Mouse (Mus musculus): ENCODE measurements around the gene Hba-a1.
"Not testable (repeated sequence)": the region's sequence is repeated elsewhere in the genome, so short reads cannot be mapped to it uniquely, and the experiment has no call there.

Gene Hba-a1

GRCm38 (mm10) chr11:32296203-32296602 lies 12.9 kb downstream of the Hba-a1 start, which contains the start of gene Hba-a2:
TSS of gene Hba-a2 (plus strand) at chr11:32296489.
- DNase-seq (ENCODE audit: low spot score), result not testable (repeated sequence)

DNA sequence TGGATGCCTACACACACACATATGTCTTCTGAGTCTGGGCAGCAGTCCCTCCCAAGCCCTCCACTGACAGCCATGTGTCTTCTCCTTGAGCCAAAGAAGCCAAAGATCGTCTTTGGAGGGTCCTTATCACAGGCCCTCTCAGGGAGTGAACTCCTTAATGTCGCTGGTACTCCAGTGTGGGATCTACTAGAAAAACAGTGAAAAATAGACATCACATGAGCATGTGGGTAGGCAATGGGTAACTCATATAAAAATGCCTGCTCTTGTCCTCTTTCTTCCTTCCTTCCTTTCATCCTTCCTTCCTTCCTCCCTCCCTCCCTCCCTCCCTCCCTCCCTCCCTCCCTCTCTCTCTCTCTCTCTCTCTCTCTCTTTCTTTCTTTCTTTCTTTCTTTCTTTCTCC lies 14.1 kb downstream of the Hba-a1 start:
- DNase-seq (ENCODE audit: low spot score), result not testable (repeated sequence)

GRCm38 (mm10) chr11:32297866-32298531 lies 14.7 kb downstream of the Hba-a1 start:
- DNase-seq (ENCODE audit: low spot score), result no peak

GRCm38 (mm10) chr11:32298532-32298918 lies 15.2 kb downstream of the Hba-a1 start:
- DNase-seq (ENCODE audit: low spot score), result no peak

- DNase-seq (ENCODE audit: low spot score), result peak; percentile 26
Measured at GRCm38 (mm10) chr11:32299865-32300264, 16.6 kb downstream of the Hba-a1 start, which contains the start of gene Hbq1a. TSS of gene Hbq1a (plus strand) at chr11:32300069.

- DNase-seq (ENCODE audit: low spot score), result no peak
Measured at GRCm38 (mm10) chr11:32300279-32301267, 17.3 kb downstream of the Hba-a1 start.

DNA sequence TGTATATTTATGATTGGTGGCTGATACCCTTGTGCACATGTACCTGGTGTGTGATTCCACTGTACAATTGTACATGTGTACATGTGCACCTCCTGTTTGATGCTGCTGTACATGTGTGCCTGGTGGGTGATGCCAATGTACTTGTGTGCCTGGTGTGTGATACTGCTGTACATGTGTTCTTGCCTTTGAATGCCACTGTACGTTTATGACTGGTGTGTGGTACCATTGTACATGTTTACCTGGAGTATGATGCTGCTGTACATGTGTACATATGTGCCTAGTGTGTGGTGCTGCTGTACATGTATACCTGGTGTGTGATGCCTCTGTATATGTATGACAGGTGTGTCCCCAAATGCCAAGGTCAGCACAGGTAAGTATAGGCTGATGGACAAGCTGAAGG lies 18.2 kb downstream of the Hba-a1 start:
- no peak for DNase-seq (ENCODE audit: low spot score)

GRCm38 (mm10) chr11:32302824-32303419 lies 19.6 kb downstream of the Hba-a1 start:
- peak; percentile 23 for DNase-seq (ENCODE audit: low spot score)

- DNase-seq (ENCODE audit: low spot score), result no peak
Measured at GRCm38 (mm10) chr11:32303455-32303854, 20.1 kb downstream of the Hba-a1 start.

DNA sequence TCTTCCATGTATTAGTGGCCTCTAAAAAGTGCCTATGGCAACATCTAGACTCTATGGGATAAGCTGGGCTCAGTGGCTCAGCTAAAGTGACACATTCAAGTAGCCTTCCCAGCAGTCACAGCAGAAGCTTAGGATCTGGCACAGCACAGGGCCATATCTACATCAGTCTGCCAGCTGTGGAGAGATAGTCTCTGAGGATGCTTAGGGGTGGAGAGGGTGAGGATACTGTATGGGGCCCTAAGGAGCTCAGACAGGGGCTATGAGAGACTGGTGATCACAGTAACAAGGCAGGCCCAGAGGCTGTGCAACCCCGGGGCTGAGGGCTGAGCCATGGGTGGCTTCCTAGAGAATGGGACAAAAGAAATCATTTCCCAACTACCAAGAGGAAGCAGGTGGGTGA lies 23.7 kb downstream of the Hba-a1 start:
- no peak for DNase-seq (ENCODE audit: low spot score)

GRCm38 (mm10) chr11:32309446-32309845 lies 26.1 kb downstream of the Hba-a1 start:
- DNase-seq (ENCODE audit: low spot score), result no peak

GRCm38 (mm10) chr11:32309928-32310327 lies 26.6 kb downstream of the Hba-a1 start:
- no peak for DNase-seq (ENCODE audit: low spot score)

DNA sequence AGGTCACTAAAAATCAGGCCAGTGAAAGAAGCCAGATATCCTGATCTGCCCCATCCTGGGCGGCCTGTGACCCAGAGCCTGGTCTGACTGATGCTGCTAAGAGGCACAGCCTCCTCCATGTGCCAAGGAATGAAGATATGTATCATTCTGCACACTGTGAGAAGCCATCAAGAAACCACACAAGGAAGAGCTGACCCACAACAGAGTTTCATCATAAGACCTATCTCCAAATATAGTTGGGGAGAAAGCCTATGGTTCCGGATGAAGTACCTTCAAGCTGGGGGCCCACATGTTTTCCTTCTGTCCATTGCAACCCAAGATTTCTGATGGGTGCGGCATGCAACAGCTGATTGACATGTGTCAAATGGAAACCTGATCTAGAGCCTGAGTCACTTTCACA lies 32.7 kb downstream of the Hba-a1 start:
- DNase-seq (ENCODE audit: low spot score), result no peak

DNA sequence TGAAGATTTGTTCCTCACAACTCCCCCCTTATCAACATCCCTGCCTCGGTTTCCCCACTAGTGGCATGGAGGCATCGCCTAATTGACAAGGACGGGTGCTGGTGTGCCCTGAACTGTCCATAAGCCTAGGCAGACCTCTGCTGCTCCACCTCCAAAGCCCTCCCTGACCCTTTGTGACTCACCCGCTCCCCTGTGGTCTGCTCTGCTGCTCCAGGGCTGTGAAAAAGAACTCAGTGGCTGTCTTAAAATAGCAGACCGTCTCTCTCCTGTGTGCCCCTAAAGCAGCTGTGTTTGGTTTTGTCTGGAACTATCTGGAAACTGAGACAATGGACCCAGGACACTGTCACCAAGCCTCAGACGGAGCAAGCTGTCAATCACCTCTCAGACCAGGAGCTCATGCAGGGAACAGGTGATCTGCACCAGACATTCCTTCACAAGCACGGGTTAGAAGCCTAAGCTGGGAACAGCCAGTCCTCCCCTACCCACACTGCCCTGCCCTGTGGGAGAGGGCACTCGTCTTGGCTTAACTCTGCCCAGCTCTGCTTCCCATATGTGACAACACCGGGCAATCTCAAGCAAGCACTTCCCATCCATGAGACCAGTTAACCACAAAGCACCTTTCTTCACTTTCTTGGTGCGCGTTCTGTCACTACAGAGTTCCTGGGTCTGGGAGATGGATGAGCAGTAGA lies 37.3 kb downstream of the Hba-a1 start:
- no peak for DNase-seq (ENCODE audit: low spot score)

DNA sequence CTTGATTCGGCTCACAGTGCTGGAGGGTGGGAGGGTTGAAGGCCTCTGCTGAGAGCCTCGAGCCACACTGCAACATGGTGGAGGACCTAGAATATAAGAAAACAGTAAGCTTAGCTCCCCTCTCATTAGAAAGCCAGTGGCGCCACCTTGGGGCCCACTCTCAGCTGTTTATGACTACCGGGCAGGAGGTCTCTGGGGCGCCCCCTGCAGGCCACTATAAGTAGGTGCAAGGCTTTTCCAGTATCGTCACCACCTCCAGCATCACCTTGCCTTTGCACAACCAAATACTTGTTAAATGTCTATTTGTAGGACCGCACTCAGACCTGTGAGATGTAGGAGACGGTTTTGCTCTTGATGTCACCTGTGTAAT lies 37.9 kb downstream of the Hba-a1 start:
- DNase-seq (ENCODE audit: low spot score), result peak; percentile 53

GRCm38 (mm10) chr11:32324609-32325008 lies 41.3 kb downstream of the Hba-a1 start:
- peak; percentile 67 for DNase-seq (ENCODE audit: low spot score)

DNA sequence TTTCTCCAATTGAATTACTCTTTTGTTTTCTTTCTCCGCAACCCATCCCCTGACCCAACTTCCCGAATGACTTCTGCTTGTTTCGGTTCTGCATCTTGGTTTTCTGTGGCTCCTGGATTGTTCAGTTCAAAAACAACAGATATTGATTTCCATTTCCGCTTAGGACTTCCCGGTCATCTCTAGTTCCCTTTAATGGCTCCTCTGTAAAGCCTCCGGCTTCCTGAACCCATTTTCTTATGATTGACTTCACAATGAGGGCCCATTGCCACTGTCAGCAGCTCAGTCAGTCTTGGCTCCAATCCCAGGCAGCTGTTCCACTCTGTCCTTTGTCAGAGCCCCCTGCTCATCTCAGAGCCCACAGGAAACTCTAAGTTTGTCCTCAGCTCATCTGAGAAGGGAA lies 47.8 kb downstream of the Hba-a1 start:
- DNase-seq (ENCODE audit: low spot score), result no peak

DNA sequence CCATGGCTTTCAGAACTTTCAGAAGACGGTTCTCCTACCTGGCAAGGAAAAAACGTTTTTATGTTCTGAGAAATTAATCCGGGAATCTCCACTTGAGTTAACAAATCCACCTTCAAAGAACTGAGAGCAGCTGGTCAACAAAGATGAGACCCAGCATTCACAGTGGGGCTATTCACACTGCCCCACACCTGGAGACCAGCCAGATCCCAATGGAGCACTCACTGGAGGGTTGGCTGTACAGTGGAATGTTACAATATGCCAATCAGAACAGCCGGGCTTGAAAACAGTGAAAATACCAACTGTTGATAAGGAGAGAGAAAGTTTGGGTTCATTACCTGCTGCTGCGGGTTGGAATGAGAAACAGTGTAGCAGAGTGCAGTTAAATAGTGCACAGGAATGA lies 48.5 kb downstream of the Hba-a1 start:
- DNase-seq (ENCODE audit: low spot score), result no peak

DNA sequence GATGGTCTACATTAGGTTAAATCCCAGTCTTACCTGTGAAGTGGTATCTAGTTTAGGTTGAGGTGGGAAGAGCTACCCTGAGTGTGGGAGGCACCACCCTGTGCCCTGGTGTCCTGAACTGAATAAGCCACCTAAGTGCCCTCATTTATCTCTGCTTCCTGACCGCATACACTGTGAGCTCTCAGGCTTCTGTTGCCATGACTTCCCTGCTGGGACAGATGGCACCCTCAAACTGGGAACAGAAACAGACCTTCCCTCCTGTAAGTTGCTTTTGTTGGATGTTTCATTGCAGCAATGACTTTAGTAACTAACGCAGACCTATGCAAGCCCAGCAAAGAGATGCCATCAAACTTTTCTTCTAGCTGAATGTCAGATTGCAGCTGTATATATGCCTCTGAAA lies 49.9 kb downstream of the Hba-a1 start:
- no peak for DNase-seq (ENCODE audit: low spot score)
